Comparison of ENCODE assay signal across 9 mouse cellular contexts in the genomic region with DNA sequence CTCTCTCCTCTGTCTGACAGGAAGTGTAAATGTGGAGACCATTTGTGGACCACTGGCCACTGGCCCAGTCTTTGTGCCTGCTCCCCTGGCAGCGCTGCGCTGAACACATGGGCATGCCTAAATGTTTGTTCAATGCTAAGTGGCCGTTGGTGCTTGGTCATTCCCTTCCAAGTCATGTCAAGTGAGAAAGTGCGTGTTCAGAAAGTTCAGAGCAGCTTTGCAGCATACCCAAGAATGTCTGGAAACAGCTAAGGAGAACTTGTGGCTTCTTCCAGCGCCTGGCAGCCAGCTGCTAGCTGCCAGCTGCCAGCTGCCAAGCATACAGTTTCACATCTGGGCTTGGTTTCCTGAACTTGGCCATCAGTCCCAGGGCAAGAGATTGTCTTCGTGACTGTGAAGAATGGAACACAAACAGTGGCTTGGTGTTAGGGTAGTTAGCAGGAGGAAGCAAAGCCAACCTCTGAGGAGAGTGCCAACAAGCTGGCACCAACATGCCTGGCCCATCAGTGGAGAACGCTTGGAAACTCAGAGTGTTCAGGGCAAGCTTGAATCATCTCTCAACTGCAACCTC.
DNase-seq lines count a peak whose midpoint lies in the region; ATAC-seq lines count a peak whose summit lies in the region.
"Had no signal": no experiment of that assay in that cellular context is flagged by ENCODE, and none has a peak within 500 bp of the region (broad histone marks: within the 10 kb centered on the region; RNA-seq: fewer than 3 reads in every experiment).

No protein-coding gene starts in this region.

- H3K27ac ChIP-seq in lung, embryonic 15.5 days: peak overlapping the region; percentile 63
- H3K27ac ChIP-seq: liver, embryonic 15.5 days had no signal

- no peak overlapping the region for H3K4me2 ChIP-seq in lung, embryonic 15.5 days
- H3K4me2 ChIP-seq: liver, embryonic 15.5 days had no signal

- intact Hi-C loops in left cerebral cortex, postnatal 4 days (cut with DNase I): no loop called here
- intact Hi-C loops in left cerebral cortex, postnatal 25 days (cut with DNase I): no loop called here

- peaks cover 18% of the 10 kb centered on the region; the same call in 1 of the 2 replicates for H3K4me1 ChIP-seq in lung, embryonic 15.5 days
- H3K4me1 ChIP-seq: liver, embryonic 15.5 days had no signal

- DNase-seq in cerebellum, postnatal 25 days: peak; percentile 13 to 37
- no peak for DNase-seq in cerebellum, adult 9-11 months
- DNase-seq in left cerebral cortex, postnatal 4 days: peak; percentile 70
- DNase-seq in left cerebral cortex, postnatal 25 days (ENCODE audit: low spot score in 2 of 2): no peak
- DNase-seq in NIH3T3 (ENCODE audit: low read depth): peak; percentile 66
- no peak for DNase-seq in urinary bladder, postnatal 10 days (ENCODE audit: low spot score)
- no peak for DNase-seq in left cerebral cortex, adult 18-20 months (ENCODE audit: low spot score in 2 of 2)

- ATAC-seq in lung, embryonic 15.5 days (ENCODE audit: borderline replicate concordance, extremely low read depth, low FRiP score, low TSS enrichment): peak; percentile 23; the same call in 1 of the 2 replicates

- no peaks in the 10 kb centered on the region for H3K9me3 ChIP-seq in lung, embryonic 15.5 days
- H3K9me3 ChIP-seq: liver, embryonic 15.5 days had no signal

- no peaks in the 10 kb centered on the region for H3K36me3 ChIP-seq in lung, embryonic 15.5 days
- H3K36me3 ChIP-seq: liver, embryonic 15.5 days had no signal

- H3K9ac ChIP-seq in lung, embryonic 15.5 days: no peak overlapping the region
- H3K9ac ChIP-seq: liver, embryonic 15.5 days had no signal

- no peaks in the 10 kb centered on the region for H3K27me3 ChIP-seq in lung, embryonic 15.5 days
- H3K27me3 ChIP-seq: liver, embryonic 15.5 days had no signal

- 54% methylated on average over 7 of the region's 7 CpGs for WGBS in lung, embryonic 15.5 days

- no peak overlapping the region for H3K4me3 ChIP-seq in lung, embryonic 15.5 days
- H3K4me3 ChIP-seq: liver, embryonic 15.5 days had no signal

Comparison
In these comparisons a context has a peak if more than half of its experiments do, and no peak if none do; other contexts are left out.
1. DNase-seq: peak in cerebellum, postnatal 25 days (2 of 2), left cerebral cortex, postnatal 4 days (single experiment) and NIH3T3 (single experiment); none in cerebellum, adult 9-11 months (single experiment), left cerebral cortex, postnatal 25 days (0 of 2), urinary bladder, postnatal 10 days (single experiment) and left cerebral cortex, adult 18-20 months (0 of 2).